Mouse (Mus musculus): ENCODE results near the gene 4933406M09Rik. TPM values are rescaled to one million over a fixed set of nuclear protein-coding genes. Genes with fewer than 3 reads are reported as not detected.

4933406M09Rik gene
- polyA plus RNA-seq, 1 experiment from 2014 or later: not detected

- 37% methylated on average over 1 of the region's 1 CpGs for WGBS
- Histone ChIP-seq H3K9me3 (replicated peaks; ENCODE audit: low read length) (no peaks in the 10 kb centered on the region), H3K9ac (ENCODE audit: low read depth, low read length) (no peak overlapping the region), H3K4me3 (replicated peaks; ENCODE audit: low read depth, low read length) (no peak overlapping the region), H3K36me3 (ENCODE audit: insufficient read depth, low read length) (peaks cover 5% of the 10 kb centered on the region; the same call in 1 of the 2 replicates), H3K27me3 (ENCODE audit: insufficient read depth, low read length) (no peaks in the 10 kb centered on the region), H3K4me2 (ENCODE audit: low read length) (no peak overlapping the region), H3K27ac (no peak overlapping the region), H3K4me1 (replicated peaks; ENCODE audit: insufficient read depth, low read length) (peaks cover 34% of the 10 kb centered on the region)
- no peak for DNase-seq (ENCODE audit: low spot score)
- ATAC-seq (replicated peaks; ENCODE audit: low FRiP score, low read depth): no peak
- no peak for TF ChIP-seq CTCF (IDR thresholded peaks at IDR 0.05; ENCODE audit: low read depth)
Measured at GRCm38 (mm10) chr1:134419176-134419575, 33.4 kb downstream of the 4933406M09Rik start.

- peaks cover 13% of the 10 kb centered on the region; the same call in 1 of the 2 replicates for H3K36me3 ChIP-seq (ENCODE audit: insufficient read depth, low read length)
- H3K4me3 ChIP-seq (replicated peaks; ENCODE audit: low read depth, low read length): no peak overlapping the region
- WGBS: 26% methylated on average over 5 of the region's 5 CpGs
- no peak for ATAC-seq (replicated peaks; ENCODE audit: low FRiP score, low read depth)
- no peak for TF ChIP-seq CTCF (IDR thresholded peaks at IDR 0.05; ENCODE audit: low read depth)
- H3K4me2 ChIP-seq (ENCODE audit: low read length): 0 out of 2 replicates have a peak overlapping the region, but pooled peaks have one; percentile 4
- H3K27ac ChIP-seq: peak overlapping the region; percentile 47; the same call in 1 of the 2 replicates
- H3K9ac ChIP-seq (ENCODE audit: low read depth, low read length): no peak overlapping the region
- H3K4me1 ChIP-seq (replicated peaks; ENCODE audit: insufficient read depth, low read length): peaks cover 28% of the 10 kb centered on the region
- H3K9me3 ChIP-seq (replicated peaks; ENCODE audit: low read length): no peaks in the 10 kb centered on the region
- DNase-seq (ENCODE audit: low spot score): no peak
- H3K27me3 ChIP-seq (ENCODE audit: insufficient read depth, low read length): no peaks in the 10 kb centered on the region
Measured at GRCm38 (mm10) chr1:134419751-134420458, 34.2 kb downstream of the 4933406M09Rik start.

GRCm38 (mm10) chr1:134423911-134424310 lies 38.2 kb downstream of the 4933406M09Rik start:
- no peak for TF ChIP-seq CTCF (IDR thresholded peaks at IDR 0.05; ENCODE audit: low read depth)
- H3K4me2 ChIP-seq (ENCODE audit: low read length): no peak overlapping the region

GRCm38 (mm10) chr1:134426289-134426688 lies 40.5 kb downstream of the 4933406M09Rik start:
- Histone ChIP-seq H3K9ac (ENCODE audit: low read depth, low read length) (no peak overlapping the region), H3K4me3 (replicated peaks; ENCODE audit: low read depth, low read length) (no peak overlapping the region), H3K4me2 (ENCODE audit: low read length) (no peak overlapping the region), H3K4me1 (replicated peaks; ENCODE audit: insufficient read depth, low read length) (no peaks in the 10 kb centered on the region), H3K36me3 (ENCODE audit: insufficient read depth, low read length) (peaks cover 68% of the 10 kb centered on the region), H3K27me3 (ENCODE audit: insufficient read depth, low read length) (no peaks in the 10 kb centered on the region), H3K9me3 (replicated peaks; ENCODE audit: low read length) (no peaks in the 10 kb centered on the region), H3K27ac (no peak overlapping the region)
- ATAC-seq (replicated peaks; ENCODE audit: low FRiP score, low read depth) (no peak), DNase-seq (ENCODE audit: low spot score) (no peak)
- TF ChIP-seq CTCF (IDR thresholded peaks at IDR 0.05; ENCODE audit: low read depth): no peak
- 88% methylated on average over 5 of the region's 5 CpGs for WGBS

More at GRCm38 (mm10) chr1:134423911-134424310, 38.2 kb downstream of the 4933406M09Rik start:
- 66% methylated on average over 10 of the region's 10 CpGs for WGBS
- ATAC-seq (replicated peaks; ENCODE audit: low FRiP score, low read depth): no peak
- peaks cover 51% of the 10 kb centered on the region for H3K36me3 ChIP-seq (ENCODE audit: insufficient read depth, low read length)
- H3K9me3 ChIP-seq (replicated peaks; ENCODE audit: low read length): no peaks in the 10 kb centered on the region
- no peak overlapping the region for H3K4me3 ChIP-seq (replicated peaks; ENCODE audit: low read depth, low read length)
- no peak for DNase-seq (ENCODE audit: low spot score)
- no peak overlapping the region for H3K27ac ChIP-seq
- H3K4me1 ChIP-seq (replicated peaks; ENCODE audit: insufficient read depth, low read length): peaks cover 12% of the 10 kb centered on the region; the same call in 1 of the 2 replicates
- H3K27me3 ChIP-seq (ENCODE audit: insufficient read depth, low read length): no peaks in the 10 kb centered on the region
- H3K9ac ChIP-seq (ENCODE audit: low read depth, low read length): no peak overlapping the region

GRCm38 (mm10) chr1:134433002-134433401 lies 47.3 kb downstream of the 4933406M09Rik start:
- no peak overlapping the region for H3K4me2 ChIP-seq (ENCODE audit: low read length)
- H3K9me3 ChIP-seq (replicated peaks; ENCODE audit: low read length): no peaks in the 10 kb centered on the region
- no peak overlapping the region for H3K27ac ChIP-seq
- no peak overlapping the region for H3K4me3 ChIP-seq (replicated peaks; ENCODE audit: low read depth, low read length)
- no peak for ATAC-seq (replicated peaks; ENCODE audit: low FRiP score, low read depth)
- no peaks in the 10 kb centered on the region for H3K4me1 ChIP-seq (replicated peaks; ENCODE audit: insufficient read depth, low read length)
- no peak overlapping the region for H3K9ac ChIP-seq (ENCODE audit: low read depth, low read length)
- H3K36me3 ChIP-seq (ENCODE audit: insufficient read depth, low read length): peaks cover 35% of the 10 kb centered on the region; the same call in 1 of the 2 replicates
- no peak for TF ChIP-seq CTCF (IDR thresholded peaks at IDR 0.05; ENCODE audit: low read depth)
- 73% methylated on average over 10 of the region's 10 CpGs for WGBS
- H3K27me3 ChIP-seq (ENCODE audit: insufficient read depth, low read length): no peaks in the 10 kb centered on the region
- no peak for DNase-seq (ENCODE audit: low spot score)

GRCm38 (mm10) chr1:134433473-134433872 lies 47.7 kb downstream of the 4933406M09Rik start:
- no peak for TF ChIP-seq CTCF (IDR thresholded peaks at IDR 0.05; ENCODE audit: low read depth)
- DNase-seq (ENCODE audit: low spot score) (no peak), ATAC-seq (replicated peaks; ENCODE audit: low FRiP score, low read depth) (no peak)
- Histone ChIP-seq H3K4me3 (replicated peaks; ENCODE audit: low read depth, low read length) (no peak overlapping the region), H3K4me2 (ENCODE audit: low read length) (no peak overlapping the region), H3K27ac (no peak overlapping the region), H3K9me3 (replicated peaks; ENCODE audit: low read length) (no peaks in the 10 kb centered on the region), H3K4me1 (replicated peaks; ENCODE audit: insufficient read depth, low read length) (no peaks in the 10 kb centered on the region), H3K9ac (ENCODE audit: low read depth, low read length) (no peak overlapping the region), H3K36me3 (ENCODE audit: insufficient read depth, low read length) (peaks cover 31% of the 10 kb centered on the region; the same call in 1 of the 2 replicates), H3K27me3 (ENCODE audit: insufficient read depth, low read length) (no peaks in the 10 kb centered on the region)
- 83% methylated on average over 4 of the region's 4 CpGs for WGBS
